Mouse (Mus musculus) layer of hippocampus, adult 6 months (tissue): ENCODE data around the gene Gnpda2. TPM values are rescaled to one million over a fixed set of nuclear protein-coding genes. Genes with fewer than 3 reads are reported as not detected.

Experiments
- long read RNA-seq, 2 experiments: library from polyadenylated mRNA; unstranded; transcript quantifications; one replicate each; pipeline ENCODE4 v2.0.0; 2019 to 2020
- polyA plus RNA-seq: library from polyadenylated mRNA; unstranded; fragments of <200 nt; fragmentation: Nextera tagmentation; gene quantifications from 2 replicates; pipeline ENCODE4 v1.2.3, GENCODE M21; 2021

Gnpda2 gene
- 36.8 and 43.6 TPM in 2 replicates for polyA plus RNA-seq
- long read RNA-seq, experiment 1, transcript Gnpda2-201 (7 exons, 1,894 nt) = major isoform, 25 of 33 reads
- long read RNA-seq, experiment 1, partial matches to known transcripts = 4 of 33 reads
- long read RNA-seq, experiment 1, other reads (novel, unspliced or antisense) = 2 of 33 reads
- long read RNA-seq, experiment 2, transcript Gnpda2-201 (7 exons, 1,894 nt) = major isoform, 58 of 80 reads
- long read RNA-seq, experiment 2, transcript Gnpda2-207 (7 exons, 1,011 nt) = minor isoform, 8 of 80 reads
- long read RNA-seq, experiment 2, partial matches to known transcripts = 9 of 80 reads
- long read RNA-seq, experiment 2, other reads (novel, unspliced or antisense) = 3 of 80 reads

GRCm38 (mm10) chr5:69591640-69592461 is at the start of gene Gnpda2:
Gnpda2 (minus strand) TSS chr5:69592340.

GRCm38 (mm10) chr5:69556628-69557403 is 35.3 kb downstream of the Gnpda2 start, which contains the start of gene Guf1:
Guf1 (plus strand) TSS chr5:69556923.

GRCm38 (mm10) chr5:69542489-69542888 is 49.7 kb downstream of the Gnpda2 start, which contains the start of gene Yipf7:
Yipf7 (minus strand) TSS chr5:69542648.

Other genes with a start within 250 kb of the Gnpda2 start
- not detected in 2 replicates for gene Yipf7, start 49.7 kb downstream of the Gnpda2 start, polyA plus RNA-seq
- gene Guf1, start 35.4 kb downstream of the Gnpda2 start, polyA plus RNA-seq = 5.8 and 5.9 TPM in 2 replicates